Mouse (Mus musculus): ENCODE data around the gene 5830473C10Rik.
"Not testable (repeated sequence)": the region's sequence is repeated elsewhere in the genome, so short reads cannot be mapped to it uniquely, and the experiment has no call there.

Gene 5830473C10Rik

DNA sequence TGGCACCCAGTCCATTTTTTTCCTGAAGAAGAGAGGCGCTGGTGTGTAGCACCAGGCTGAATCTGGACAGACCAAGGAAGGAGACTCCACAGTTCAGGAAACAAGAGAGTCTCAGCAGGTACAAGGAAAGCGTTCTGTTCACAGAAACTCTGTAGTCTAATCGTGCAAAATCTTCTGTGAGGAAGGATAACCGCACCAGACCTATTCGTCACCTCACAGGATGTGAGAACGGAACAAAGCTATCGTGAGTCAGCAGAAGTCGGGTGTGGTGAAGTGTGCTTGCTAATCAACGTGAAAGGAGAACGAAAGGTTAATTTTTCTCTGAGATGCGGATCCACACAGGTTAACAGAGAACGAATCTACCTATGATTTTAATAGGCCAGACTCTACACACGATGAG is 34.0 kb downstream of the 5830473C10Rik start:
- DNase-seq (ENCODE audit: low spot score): no peak

DNA sequence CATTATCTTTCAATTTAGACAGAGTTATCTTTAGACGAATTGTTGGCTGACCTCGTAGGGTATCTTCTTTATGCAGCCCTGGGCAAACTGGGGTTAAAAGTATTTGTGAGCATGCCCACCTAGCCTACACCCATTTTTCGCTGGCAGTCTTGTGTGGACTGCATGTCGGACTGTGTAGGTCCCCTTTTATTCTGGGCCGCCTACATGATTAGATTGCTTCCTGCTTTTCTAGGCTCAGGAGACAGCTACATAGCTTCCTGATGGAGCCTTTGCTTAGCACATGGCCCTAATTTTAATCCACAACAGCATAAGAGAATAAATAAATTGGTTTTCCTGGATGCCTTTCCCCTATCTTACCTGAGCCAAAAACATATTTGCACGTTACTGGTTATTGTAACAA is 35.2 kb downstream of the 5830473C10Rik start:
- DNase-seq (ENCODE audit: low spot score): no peak

DNA sequence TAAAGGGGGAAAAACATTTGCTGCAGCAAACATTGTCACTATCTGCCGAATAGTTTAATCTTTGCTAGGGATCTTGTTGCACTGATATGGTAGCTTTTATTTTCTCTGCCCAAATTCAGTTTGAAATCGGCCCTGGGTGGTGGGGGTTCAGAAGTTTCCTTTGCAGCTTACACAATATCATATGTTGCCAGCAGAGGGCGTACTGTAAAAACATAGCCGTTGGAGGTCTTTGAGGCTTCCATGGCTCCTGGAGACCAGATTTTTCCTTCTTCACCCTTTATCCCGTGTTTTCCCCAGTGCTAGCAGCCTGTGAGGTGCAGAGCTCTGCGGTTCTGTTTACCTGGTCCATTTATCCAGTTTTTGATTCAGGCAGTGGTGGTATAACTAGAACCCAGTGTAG is 40.6 kb downstream of the 5830473C10Rik start:
- peak; percentile 45 for DNase-seq (ENCODE audit: low spot score)

DNA sequence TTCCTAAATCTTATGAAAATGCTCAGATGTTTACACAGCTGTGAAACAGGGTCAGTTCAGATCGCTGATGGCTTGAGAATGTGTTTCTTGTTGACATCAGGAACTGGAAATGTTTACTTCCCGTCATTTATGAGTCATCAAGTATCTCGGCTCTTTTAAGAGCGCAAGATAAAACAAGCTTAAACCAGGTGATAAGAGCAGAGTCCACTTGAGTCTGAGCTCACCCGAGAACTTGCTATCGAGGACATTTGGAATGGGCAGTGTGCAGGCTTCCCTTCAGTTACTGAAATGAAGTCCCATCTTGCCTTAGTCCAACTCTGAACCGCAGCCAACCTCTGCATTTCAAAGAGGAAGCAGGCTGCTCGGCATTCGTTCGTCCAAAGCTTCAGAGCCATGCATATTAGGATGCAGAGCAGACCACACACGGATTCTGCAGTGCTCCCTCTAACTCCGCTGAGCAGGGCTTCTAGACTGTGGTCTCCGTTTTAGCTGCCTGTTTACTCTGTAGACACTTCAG is 42.6 kb downstream of the 5830473C10Rik start:
- no peak for DNase-seq (ENCODE audit: low spot score)

DNA sequence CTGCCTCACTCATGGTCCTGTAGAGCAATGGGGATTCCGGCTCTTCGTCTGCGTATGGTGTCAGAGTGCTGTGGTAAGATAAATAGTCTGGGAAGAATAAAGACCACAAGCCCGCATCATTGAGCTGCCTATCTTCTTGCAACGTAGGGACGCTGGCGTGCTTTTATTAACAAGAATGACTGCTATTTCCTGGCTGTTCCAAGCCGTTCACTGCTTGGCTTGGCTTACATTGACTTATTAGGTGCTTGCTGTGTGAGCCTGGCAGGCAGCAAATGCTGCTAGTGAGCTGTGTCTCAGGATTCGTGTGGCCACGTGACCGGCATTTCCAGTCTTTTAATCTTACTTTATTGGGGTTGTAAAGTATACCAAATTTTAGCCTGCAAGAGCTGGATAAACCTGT is 48.0 kb downstream of the 5830473C10Rik start:
- no peak for DNase-seq (ENCODE audit: low spot score)

DNA sequence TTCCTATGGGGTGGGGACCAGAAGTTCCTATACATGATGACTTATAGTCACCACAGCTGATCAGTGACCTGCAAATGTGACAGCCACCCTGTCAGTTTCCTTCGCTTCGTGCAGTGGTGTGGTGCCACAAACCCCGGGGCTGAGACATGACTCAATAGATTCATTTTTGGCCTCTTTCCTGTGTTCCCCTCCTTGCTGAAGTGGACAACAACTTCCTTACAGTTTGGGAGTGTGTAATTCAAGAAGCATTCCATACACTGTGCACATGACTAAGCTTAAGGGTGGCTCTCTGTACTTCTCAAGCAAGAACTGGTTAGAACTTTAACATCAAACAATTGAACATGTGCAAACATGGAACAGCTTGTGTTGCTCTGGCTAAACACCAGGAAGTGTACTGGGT is 50.5 kb downstream of the 5830473C10Rik start:
- no peak for DNase-seq (ENCODE audit: low spot score)

DNA sequence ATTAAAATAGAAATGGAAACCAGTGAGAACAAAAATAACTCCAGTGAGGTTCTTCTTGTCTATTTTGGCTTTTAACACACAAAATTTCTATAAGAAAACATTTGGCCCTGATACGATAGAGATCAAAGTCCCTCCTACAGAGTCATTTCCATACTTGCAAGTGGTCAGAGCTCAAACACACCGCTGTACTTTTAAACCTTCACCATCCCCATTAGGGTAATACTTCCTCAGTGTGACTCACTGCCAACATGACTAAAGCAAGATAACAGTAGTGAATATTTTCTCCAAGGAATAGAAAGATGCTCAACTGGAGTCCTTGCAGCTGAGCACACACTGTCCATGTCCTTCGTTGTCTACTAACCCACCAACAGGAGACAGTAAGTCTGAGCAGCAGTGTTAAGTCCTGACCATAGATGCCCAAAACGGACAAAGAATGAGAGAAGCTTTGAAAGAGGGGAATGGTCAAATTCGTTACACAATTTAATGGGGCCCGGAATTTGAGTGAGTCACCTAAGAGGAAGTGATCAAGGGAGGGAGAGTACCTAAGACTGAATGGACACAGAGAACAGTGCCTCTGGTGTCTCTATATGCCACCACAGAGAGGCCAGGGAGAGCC is 51.2 kb downstream of the 5830473C10Rik start:
- no peak for DNase-seq (ENCODE audit: low spot score)

DNA sequence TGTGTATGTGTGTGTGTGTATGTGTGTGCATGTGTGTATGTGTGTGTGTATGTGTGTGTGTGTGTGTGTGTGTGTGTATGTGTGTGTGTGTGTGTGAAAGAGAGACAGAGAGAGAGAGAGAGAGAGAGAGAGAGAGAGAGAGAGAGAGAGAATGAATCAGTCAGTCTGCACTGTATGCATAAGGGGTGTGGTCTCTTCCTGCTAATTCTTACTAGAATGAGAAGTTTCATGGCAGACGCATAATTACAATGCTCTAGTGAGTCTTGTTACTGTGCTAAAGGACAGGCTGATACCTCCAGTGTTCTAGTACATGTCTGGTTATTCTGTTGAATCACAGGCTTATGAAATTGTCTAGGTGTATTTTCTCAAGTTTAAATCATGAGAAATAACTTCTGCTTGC is 51.8 kb downstream of the 5830473C10Rik start:
- not testable (repeated sequence) for DNase-seq (ENCODE audit: low spot score)

DNA sequence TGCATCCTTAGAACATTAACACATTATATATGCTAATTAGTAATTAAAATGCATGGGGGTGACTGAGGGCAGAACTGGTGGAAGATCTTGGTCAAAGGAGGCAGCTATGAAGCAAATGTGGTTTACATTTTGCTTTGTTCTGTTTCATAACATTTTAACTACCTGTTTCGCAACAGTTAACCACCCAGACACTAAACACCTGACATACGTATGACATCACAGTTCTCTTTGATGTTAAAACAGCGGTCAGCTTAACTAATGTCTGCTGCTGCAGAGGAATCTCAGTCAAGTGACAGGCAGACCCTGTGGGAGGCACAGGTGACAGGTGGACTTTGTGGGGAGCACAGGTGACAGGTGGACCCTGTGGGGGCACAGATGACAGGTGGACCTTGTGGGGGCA is 57.0 kb downstream of the 5830473C10Rik start:
- DNase-seq (ENCODE audit: low spot score): no peak

DNA sequence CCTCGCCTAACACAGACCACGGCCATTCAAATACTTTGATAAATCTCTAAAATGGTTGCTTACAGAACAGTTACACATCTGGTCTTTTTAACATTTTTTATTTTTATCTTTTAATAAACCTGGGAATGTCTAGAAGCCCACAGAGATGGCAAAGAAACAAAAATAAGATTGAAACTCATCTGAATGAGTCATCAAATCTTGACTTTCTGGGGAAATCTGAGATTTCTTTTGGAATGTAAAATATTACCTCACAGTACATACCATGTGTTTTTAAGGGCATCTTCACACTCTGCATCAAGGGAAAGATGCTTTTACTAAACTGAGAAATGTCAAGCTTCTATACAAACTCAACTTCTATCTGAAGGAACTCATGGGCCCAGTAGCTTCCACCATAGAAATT is 60.4 kb downstream of the 5830473C10Rik start:
- no peak for DNase-seq (ENCODE audit: low spot score)

DNA sequence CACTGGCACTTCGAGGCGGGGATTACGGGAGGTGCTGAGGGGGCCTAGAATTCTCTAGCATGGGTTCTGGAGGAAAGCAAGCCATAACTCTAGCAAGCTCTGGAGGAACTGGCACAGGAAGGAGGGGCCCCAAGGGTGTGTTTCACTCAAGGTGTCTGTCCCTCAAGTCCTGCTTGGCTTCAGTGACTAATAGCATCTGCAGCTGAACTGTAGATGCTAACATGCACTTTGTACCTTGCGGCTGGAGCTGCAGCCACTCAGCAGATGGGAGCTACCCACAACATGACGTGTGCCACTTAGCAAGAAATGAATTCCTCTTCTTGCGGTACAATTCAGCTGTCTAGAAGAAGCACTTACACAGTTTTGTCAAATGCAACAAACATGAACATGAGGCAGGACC is 60.8 kb downstream of the 5830473C10Rik start:
- DNase-seq (ENCODE audit: low spot score): no peak

DNA sequence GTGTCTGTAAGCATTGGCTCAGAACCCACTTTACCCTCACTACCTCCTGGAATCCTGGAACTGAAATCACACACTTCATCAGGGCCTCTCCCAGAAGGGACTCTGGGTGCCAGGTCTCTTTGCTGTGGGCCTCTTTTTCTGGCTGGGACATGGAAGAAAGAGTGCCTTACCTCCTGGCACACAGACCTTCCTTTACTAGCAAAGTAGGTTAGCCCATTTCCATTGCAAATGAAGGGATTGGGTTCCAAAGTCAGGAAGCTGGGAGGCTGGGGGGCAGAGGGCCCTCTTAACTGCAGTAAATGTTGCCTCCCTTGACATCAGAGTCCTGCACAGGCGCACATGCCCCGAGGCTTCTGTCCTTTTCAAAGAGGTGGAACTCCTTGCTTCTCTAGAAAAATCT is 62.3 kb downstream of the 5830473C10Rik start:
- no peak for DNase-seq (ENCODE audit: low spot score)

DNA sequence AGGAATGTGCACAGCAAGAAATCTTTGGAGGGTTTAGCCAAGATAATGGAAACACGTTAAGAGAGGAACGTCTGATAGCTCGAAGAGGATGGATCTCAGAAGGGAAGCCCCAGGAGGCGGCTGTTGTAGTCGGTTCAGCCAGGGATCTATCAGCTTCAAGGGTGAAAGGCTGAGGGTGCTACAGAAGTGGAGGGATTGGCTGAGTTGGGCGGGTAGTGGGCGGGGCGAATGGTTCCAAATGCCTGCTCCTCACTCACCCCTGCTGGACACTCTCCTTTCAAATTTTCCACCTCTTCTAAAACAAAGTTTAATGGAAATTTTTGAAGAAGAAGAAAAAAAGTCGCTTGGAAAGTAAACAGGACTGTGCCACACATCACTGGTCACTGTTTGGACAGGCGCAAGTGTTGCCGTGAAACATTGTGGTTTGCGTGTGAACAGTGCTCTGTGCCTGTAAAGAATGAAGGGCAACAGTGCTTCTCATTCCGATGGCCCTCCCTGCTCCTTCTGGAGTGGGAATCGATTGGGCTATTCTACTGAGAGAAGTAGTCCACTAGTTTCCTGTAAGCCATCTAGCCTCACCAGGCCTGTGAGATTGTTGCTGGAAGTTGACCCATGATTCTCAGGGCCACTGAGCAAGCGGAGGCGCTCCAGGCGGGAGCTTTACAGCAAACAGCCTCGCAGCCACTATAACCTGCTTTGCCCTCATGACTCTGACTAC is 64.0 kb downstream of the 5830473C10Rik start:
- DNase-seq (ENCODE audit: low spot score): no peak

DNA sequence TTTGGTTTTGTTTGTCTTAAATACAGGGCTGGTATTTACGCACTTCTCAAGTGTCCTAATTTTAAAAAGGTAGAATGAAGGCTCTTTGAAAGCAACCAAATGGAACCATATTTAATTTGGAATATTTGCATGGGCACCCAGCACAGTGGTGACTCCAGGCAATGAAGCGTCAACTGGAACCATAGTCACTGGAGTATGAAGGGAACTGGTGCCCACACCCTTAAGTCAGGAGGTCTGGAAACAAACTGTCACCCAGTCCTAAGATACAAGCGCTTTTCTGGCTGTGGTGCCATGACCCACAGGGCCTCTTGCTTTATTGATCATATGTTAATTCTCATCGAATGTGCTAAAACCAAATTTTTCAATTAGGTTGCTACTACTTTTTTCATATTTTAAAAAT is 66.5 kb downstream of the 5830473C10Rik start:
- DNase-seq (ENCODE audit: low spot score): no peak

DNA sequence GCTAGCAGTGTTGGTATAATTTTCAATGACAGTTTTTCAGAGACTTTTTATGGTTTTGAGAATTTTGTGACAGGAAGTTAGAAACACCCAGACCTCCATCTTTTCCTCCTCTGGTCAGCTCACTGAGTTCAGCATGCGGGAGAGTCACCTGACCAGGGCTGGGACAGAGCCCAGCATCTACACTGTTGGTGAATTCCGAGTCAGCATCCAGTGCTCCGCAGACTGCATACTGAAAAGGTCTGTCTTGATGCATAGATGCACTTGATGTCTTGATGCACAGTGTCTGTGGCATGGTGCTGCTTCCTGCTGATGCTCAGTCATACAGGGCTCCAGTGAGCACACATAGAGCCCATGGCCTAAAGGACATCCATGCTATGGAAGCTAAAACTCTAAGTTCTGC is 67.1 kb downstream of the 5830473C10Rik start:
- DNase-seq (ENCODE audit: low spot score): no peak

DNA sequence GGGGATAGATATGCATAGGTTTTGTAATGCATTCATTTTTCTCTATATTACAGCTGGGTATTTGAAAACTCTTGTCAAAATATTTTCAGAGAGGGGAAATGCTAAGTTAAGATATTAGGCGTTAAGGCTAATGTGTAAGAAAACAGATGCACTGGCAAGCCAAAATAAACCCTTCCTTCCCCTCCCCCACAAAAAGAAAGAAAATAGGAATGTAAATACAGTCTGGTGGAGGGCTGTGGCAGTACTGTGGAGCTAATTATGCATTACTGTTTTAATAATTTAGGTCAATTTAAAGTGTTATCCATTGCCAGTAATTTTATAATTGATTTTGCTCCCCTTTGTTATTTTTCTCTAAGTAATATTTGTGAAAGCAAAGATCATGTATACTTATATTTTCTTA is 67.6 kb downstream of the 5830473C10Rik start:
- no peak for DNase-seq (ENCODE audit: low spot score)

DNA sequence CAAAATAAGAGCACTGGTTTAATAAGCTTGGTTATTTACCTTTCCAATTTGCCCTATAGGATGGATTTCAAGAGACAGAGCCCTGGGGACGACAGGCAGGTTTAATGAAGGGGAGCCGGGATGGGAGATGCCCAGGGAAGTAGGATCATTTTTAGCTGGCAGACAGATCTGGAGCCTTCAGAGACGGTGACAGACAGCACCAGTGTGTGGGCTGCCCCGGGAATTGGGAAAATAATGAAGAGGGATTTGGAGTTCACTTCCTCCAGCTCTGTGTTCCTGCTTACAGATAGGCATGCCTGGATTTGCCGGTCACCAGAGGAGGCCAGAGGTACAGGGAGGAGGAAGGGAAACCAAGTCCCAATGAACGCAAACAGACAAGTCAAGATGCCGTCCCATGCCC is 74.0 kb downstream of the 5830473C10Rik start:
- no peak for DNase-seq (ENCODE audit: low spot score)

DNA sequence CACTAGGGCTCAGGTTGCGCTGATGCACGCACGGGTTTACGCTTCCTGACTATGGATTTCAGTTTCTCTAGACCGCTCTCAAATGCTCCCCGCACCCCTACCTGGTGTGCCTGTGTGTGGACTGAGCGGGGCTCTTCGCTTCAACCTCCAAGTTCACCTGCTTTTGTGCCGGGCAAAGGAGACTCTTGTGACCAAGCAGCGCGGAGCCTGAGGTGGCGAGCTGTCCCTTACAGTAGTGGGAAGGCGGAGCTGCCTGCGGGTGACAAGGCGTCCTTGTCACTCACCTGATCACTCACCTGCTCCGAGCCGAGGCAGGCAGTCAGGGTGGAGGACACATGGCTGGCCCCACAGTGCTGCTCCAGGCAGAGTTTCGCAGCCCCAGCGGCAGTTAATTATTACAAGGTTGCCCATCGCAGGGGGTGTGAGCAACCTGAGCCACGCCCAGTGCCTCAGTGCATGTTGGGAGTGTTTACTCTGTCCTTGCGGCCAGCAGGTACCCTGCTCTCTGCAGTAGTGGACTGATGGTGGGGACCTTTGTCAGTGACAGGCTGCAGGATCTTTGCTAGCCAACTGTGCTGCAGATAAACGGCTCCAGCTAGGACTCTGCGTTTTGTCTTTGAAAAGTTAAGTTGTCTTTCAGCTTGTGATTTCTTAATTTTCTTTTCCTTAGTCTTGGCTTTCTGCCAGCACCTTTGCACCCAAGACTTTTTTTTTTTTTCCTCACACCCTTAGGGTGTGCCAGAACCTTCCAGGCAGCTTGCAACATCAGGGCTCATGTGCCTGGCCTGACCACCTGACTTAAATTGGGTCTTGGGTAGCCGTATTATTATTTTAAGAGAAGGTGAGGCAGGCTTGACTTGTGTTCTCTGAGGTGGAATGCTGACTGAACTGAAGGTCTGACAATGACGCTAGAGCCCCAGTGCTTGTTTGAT is 79.6 kb downstream of the 5830473C10Rik start, which contains the start of gene Rassf6:
Rassf6 (minus strand) TSS at position 372 of the 932 bp plus-strand sequence.
- peak; percentile 11 for DNase-seq (ENCODE audit: low spot score)

DNA sequence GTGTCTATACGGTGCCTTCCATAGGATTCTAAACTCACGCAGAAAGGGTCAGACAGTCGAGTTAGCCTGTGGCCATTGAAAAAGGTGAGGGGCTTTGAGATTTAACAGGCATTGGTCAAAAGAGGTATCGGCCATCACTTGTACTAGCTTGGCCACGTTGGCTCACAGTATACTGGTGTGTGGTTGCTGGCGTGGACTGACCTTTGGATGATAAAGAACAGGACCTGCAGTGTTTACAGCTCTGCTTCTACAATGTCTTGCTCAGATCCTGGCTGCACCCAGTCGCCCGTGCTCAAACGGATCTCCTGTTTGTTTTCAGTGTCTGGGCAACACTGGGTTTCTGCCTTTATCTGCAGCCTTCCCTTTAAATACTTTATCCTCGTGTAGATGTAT is 80.3 kb downstream of the 5830473C10Rik start:
- no peak for DNase-seq (ENCODE audit: low spot score)

DNA sequence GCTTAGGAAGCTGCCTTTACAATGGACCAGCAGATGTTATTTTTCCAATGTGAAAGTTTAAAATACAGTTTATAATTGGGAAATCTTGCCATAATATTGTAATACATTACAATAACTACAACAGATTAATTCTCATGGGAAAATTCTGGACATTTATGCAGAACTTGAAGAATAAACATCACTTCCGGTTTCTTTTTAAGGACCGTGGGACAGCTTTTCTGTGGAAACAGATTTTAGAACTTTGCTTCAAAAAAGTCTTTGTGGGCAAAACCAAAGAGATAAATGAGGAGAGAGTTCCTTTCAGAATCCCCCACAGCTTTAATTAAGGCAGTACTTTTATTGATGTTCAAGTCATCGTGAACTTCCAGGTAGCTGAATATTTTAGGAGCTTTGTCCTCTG is 84.7 kb downstream of the 5830473C10Rik start:
- no peak for DNase-seq (ENCODE audit: low spot score)

DNA sequence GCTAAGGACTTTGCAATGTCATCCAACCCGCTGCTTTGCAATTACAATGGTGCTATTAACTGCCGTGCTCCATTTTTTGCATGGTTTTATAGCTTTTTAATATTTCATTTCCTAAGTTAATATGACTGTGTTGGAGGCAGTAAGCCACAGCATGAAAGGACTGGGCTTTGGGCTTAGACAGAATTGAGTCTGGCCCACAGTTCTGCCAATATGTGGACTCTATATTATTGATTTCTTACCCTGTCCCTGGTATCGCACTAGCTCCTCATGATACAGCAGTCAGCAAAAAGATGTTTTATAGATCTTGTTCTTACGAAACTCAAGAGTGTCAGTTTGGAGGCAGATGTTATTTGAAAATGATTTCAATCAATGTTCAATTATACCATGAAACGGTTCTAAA is 85.5 kb downstream of the 5830473C10Rik start:
- DNase-seq (ENCODE audit: low spot score): no peak
